Mouse (Mus musculus) adrenal gland, adult 18-20 months (tissue): ENCODE results near the gene Rassf1. TPM values are rescaled to one million over a fixed set of nuclear protein-coding genes. Genes with fewer than 3 reads are reported as not detected.
"Not testable (repeated sequence)": the region's sequence is repeated elsewhere in the genome, so short reads cannot be mapped to it uniquely, and the experiment has no call there.

ENCODE experiments used
- DNase-seq, 2 experiments: peaks; one replicate each; pipeline ENCODE4 v3.0.0; 2021 to 2022; ENCODE audit warnings: low spot score in 2 of 2
- total RNA-seq, 2 experiments: library from RNA; stranded (reverse); gene quantifications; 1 replicate in 1 of 2; 2 replicates in 1 of 2; pipeline ENCODE4 v1.2.3; 2021

The Rassf1 gene
- total RNA-seq, 2 experiments from 2014 or later, result 16.4 to 24.2 TPM

DNA sequence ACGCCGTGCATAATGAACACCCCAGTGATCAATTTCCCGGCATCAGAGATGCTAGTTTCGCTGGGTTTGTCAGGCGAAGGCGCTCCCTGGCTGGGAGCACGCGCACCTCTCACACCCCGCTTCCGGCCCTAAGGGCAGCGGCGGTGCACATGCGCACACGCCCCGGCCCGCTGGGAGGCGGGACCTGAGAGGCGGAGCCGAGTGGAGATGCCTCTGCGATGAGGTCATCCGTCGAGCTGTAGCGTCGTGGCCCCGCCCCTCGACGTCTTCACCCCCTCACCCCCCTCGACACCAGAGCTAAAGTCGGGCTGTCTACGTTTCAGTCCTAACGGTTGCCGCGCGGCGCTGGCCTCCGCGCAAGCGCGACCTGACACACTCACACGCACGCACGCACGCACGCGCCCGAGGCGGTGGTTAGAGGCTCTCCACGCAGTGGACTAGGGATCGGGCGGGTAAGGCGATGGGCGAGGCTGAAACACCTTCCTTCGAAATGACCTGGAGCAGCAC is 3.0 kb downstream of the Rassf1 start:
- peak; percentile 89 to 93 for DNase-seq

GRCm38 (mm10) chr9:107555031-107555457 is 3.7 kb downstream of the Rassf1 start:
- DNase-seq, result peak; percentile 53 to 57

GRCm38 (mm10) chr9:107555701-107556100 is 4.3 kb downstream of the Rassf1 start:
- DNase-seq, result no peak

- no peak for DNase-seq
These were observed 5.0 kb downstream of the Rassf1 start for GRCm38 (mm10) chr9:107556346-107556745.

GRCm38 (mm10) chr9:107563029-107563581 is 11.8 kb downstream of the Rassf1 start, which contains the start of gene Tusc2:
TSS of gene Tusc2 (plus strand) at chr9:107563255.
- DNase-seq, result peak; percentile 85 to 86

DNA sequence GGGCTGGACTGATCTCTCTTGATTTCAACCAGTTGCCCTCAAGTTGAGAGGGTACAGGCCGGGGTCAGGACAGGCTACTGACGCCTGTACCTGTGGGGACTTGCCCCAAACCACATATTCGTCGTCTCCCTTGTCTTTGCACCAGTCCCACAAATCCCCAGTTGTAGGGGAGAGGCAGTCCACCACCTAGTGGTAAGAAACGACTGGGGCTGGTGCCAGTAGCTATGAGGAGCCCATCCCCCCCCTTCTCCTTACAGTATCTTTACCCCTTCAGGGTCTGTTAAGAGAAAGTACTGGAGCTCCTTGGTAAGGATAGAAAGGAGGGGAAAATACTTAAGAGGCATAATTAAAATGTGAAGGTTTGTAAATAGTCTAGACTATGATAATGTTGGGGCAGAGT is 14.2 kb downstream of the Rassf1 start:
- not testable (repeated sequence) for DNase-seq

DNA sequence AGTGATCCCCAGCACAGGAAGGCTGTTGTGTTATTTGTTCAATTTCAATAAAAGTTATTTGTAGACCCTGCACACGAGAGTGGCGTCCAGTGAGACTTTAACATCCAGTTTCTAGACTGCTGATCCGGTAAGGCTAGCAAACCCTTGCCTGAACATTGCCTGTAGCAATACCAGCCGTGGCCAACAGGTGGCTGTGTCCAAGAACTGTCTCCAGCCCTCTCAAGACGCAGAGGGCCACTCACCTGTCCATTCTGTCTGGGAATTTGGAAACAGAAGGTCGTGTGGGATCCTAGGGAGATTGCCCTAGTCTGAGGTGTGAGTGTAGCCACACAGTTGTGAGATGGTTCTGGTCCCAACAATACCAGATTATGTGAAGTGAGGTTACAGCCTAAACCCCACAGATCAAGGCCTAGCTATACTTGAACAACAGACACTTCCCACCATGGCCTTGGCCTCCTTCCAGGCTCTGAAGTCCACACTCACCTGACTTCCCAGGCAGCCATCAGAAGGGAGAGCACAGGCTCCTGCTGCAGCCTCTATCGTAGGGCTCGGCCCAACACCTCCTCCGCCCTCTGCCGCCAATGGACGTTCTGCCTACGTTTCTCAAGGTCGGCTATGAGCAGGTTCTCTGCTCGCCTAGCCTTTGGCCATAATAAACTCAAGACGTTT is 14.8 kb downstream of the Rassf1 start:
- DNase-seq, result peak; percentile 83 to 90

DNA sequence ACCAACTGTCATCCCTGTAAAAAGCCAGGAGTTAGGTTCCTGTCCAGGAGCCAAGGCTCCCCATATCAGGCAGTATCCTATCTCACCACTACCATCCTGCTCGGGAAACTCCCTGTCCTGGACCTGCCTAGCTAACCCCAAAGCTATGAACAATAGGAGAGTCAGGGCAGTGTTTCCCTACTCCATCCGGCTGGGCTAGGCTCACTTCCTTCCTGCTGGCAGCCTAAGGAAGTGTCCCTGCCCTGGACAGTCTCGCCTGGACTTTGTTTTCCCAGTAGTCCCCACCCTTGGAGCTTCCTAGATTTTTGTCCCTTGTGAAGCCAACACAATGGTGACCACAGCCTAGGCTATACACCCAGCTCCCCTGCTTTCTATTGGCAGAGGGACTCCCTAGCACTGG is 15.5 kb downstream of the Rassf1 start:
- DNase-seq, result no peak

GRCm38 (mm10) chr9:107567702-107568319 is 16.5 kb downstream of the Rassf1 start, which contains the start of gene Hyal2:
TSS of gene Hyal2 (plus strand) at chr9:107567945.
- DNase-seq, result no peak

DNA sequence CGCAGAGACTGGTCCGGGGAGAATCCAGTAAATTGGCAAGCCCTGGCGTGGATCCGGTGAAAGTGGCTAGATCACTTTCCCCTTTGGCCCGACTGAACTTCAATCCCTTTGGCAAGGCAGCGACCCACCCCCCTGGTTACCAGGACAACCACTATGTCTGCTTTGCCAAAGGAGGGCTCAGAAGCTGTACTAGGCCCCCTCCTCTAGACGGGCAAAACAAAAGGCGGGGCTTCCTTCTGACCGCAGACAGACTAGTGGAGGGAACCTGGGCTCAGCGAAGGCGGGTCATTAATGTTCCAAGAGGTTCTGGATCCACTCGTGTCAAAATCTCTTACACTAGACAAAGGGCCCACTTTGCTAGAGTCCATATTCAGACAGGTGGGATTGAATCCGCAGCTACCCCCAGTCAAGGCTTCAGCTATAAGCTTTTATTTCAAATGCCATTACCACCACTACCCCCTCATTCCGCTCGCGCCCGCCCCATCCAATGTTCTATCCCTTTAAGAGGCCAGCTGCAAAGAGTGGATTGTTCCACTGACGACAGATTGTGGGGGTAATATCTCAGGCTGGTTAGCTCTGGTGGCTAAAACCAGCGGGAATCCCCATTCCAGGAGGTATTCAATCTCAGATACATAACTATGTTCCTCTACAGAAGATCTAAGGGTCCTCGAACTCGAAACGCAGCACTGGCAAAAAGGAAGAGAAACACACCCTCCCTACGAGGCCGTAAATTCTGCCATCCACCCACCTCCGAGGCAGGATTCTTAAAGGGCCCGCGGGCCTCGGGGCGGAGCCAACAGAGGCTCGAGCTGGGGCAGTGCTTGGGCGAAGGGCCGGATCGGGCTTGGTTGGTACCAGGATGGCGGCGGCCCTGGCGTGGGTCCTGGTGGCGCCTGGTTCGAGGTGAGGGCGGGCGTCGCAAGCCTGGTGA is 17.2 kb downstream of the Rassf1 start:
- peak; percentile 77 to 80 for DNase-seq

DNA sequence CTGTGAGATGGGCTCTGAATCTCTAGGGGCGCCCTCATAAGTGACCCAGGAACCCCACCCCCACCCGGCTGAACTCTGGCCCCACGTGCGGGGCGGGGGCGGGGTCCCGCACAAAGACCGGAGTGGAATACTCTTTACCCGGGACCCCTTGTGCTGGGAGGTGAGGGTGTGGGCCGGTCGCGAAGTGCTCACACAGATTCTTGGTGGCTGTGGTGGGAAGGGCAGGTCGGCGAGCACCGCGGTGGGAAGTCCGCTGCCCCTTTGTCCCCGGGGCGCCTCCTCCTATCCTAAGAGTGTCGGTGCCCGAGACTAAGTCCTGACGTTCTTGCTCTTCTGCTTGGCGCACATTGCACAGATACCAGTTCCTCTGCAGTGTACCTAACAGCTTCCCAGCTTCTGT is 17.9 kb downstream of the Rassf1 start:
- DNase-seq, result no peak

DNA sequence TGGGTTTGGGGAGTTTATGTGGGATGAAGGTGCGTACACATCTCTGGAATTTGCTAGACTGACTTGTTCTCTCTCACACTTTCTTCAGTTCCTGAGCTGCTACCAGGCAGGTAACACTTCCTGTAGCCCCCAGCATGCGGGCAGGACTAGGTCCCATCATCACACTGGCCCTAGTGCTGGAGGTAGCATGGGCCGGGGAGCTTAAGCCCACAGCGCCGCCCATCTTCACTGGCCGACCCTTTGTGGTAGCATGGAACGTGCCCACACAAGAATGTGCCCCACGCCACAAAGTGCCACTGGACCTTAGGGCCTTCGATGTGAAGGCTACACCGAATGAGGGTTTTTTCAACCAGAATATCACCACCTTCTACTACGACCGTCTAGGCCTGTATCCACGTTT is 18.7 kb downstream of the Rassf1 start:
- no peak for DNase-seq

DNA sequence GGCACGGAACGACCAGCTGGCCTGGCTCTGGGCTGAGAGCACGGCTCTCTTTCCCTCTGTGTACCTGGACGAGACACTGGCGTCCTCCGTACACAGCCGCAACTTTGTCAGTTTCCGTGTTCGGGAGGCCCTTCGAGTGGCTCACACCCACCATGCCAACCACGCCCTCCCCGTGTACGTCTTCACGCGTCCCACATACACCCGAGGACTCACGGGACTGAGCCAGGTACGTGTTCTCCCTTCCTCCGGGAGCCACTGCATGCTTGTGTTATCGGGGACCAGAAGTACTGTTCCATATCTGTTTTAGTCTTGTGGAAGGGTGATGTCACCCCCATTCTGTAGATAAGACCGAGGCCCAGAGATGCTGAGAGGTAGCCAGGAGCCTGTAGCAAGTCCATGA is 19.5 kb downstream of the Rassf1 start:
- no peak for DNase-seq

DNA sequence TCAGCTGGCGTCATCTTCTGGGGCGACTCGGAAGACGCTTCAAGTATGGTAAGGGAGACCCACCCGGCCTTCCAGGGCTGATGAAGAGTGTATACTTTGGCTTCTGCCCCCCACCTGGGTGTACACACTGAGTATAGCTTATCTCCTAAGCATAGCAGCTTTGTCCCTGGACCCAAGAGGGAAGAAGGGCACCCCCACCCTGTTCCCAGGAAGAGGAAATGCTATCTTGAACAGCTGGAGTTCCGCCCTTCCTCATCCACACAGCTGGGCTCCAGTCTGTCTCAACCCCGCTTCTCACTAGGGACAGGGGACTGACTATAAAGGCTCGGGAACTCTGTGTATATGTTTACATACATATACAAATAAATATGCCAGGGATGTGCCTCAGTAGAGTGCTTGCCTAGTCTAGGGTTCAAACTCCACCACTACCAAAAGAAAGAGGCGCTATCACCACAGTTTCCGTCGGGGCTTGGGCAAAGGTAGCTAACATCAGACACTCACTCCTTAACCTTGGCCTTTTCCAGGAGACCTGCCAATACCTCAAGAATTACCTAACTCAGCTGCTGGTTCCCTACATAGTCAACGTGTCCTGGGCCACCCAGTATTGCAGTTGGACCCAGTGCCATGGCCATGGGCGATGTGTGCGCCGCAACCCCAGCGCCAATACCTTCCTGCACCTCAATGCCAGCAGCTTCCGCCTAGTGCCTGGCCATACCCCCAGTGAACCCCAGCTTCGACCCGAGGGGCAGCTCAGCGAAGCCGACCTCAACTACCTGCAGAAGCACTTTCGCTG is 20.4 kb downstream of the Rassf1 start:
- no peak for DNase-seq

DNA sequence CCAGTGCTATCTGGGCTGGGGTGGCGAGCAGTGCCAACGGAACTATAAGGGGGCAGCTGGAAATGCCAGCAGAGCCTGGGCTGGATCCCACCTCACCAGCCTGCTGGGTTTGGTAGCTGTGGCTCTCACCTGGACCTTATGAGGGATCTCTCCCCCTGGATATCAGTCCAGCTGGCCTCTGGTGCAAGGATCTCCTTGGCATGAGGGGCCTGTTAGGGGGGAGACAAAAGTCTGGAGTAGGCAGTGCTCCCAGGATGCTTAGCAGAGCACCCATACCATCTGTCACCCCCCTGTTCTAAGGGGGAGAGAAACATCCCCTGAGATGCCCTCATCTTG is 20.9 kb downstream of the Rassf1 start:
- no peak for DNase-seq

DNA sequence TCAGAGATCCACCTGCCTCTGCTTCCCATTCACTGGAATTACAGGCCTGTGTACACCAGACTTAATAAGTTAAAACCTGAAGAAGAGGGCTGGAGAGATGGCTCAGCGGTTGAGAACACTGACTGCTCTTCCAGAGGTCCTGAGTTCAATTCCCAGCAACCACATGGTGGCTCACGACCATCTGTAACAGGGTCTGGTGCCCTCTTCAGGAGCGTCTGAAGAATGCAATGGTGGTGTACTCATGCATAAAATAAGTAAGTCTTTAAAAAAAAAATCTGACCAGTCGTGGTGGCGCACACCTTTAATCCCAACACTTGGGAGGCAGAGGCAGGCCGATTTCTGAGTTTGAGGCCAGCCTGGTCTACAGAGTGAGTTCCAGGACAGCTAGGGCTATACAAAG is 22.4 kb downstream of the Rassf1 start:
- not testable (repeated sequence) for DNase-seq

DNA sequence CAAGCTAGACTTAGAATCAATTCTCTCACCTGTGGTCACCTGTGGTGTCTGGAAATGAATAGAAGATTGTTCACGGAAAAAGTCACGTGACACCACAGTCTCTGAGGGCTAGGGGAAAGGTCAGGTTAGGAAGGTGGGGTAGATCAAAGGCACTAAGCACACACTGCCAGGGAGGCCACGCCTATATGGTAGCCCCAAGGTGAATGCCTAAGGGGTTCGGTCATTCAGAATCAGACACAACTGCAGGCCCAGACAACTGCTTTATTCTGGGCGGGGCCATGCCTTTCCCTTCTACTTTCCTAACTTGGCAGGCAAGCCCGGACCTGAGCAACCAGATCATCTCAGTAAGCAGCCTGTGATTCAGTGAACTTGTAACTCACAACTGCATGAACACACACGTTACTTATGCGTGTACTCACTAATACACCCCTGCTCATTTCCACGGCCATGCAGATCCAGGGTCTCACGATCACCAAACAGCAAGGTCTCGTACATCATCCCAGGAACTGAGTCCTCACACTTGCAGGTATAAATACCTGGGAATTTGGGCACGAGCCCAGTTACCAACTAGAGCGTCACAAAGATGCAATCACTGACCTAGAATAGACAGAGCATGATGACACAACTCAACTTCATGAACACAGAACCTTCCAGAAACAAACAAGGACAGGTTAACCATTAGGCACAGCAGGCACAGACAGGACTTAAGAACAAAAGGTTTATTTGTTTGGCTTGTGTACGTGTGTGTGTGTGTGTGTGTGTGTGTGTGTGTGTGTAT is 24.4 kb downstream of the Rassf1 start:
- DNase-seq, result no peak

DNA sequence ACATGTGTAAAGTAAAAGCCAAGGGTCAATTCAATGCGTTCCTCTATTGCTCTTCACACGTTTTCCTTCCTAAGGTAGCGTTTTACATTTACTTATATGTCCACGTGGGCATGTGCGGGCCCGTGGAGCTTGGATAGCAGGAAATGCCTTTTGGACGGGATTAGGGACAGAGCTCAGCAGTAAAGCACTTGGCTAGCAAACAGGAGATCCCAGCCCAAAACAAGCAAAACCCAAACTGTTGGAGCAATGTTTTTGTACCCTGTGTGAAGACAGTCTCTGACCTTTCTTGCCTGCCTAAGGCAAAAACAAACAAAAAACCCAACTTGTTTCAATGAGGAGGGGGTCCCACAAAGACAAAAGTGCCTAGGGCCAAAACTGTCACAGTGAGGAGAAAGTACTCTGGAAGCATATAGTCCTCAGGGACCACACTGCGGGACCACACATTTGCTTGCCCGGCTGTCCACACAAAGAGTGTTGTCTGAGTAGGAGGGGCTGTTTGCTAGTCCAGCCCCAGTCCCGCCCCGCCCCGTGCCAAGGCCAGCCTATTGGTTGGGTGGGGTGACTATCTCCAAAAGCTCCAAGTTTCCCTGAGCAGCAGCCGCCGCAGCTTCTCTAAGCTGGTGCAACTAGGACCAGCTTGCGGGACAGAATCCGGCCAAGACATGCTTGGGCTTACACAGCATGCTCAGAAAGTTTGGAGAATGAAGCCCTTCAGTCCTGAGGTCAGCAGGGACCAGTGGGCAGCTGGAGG is 25.2 kb downstream of the Rassf1 start, which contains the start of gene Hyal1:
Gene Hyal1 (plus strand): TSS at position 571 of the 751 bp plus-strand sequence.
- peak; percentile 62 to 70 for DNase-seq

DNA sequence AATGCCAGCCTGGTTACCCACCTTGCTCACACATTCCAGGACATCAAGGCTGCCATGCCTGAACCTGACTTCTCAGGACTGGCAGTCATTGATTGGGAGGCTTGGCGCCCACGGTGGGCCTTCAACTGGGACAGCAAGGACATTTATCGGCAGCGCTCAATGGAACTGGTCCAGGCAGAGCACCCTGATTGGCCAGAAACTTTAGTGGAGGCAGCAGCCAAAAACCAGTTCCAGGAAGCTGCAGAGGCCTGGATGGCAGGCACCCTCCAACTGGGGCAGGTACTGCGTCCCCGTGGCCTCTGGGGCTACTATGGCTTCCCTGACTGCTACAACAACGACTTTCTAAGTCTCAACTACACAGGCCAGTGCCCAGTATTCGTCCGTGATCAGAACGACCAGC is 26.5 kb downstream of the Rassf1 start:
- no peak for DNase-seq
